Mouse (Mus musculus): Measurements from ENCODE around the gene Tcn2.
"Not testable (repeated sequence)": the region's sequence is repeated elsewhere in the genome, so short reads cannot be mapped to it uniquely, and the experiment has no call there.

The Tcn2 gene

GRCm38 (mm10) chr11:3954876-3955275 lies 22.9 kb upstream of the Tcn2 start:
- H3K27me3 ChIP-seq (ENCODE audit: control insufficient read depth, insufficient read depth, low read length, poor library complexity, severe bottlenecking); H3K36me3 ChIP-seq (ENCODE audit: control insufficient read depth, insufficient read depth, low read length, poor library complexity, severe bottlenecking); DNase-seq (ENCODE audit: low read depth, low spot score): not testable (repeated sequence)

GRCm38 (mm10) chr11:3946386-3946785 lies 14.4 kb upstream of the Tcn2 start:
- DNase-seq (ENCODE audit: low read depth, low spot score) = no peak
- Histone ChIP-seq H3K27me3 (ENCODE audit: control insufficient read depth, insufficient read depth, low read length, poor library complexity, severe bottlenecking) (no peaks in the 10 kb centered on the region), H3K36me3 (ENCODE audit: control insufficient read depth, insufficient read depth, low read length, poor library complexity, severe bottlenecking) (no peaks in the 10 kb centered on the region)

- H3K27me3 ChIP-seq (ENCODE audit: control insufficient read depth, insufficient read depth, low read length, poor library complexity, severe bottlenecking) = no peaks in the 10 kb centered on the region
- no peak for DNase-seq (ENCODE audit: low read depth, low spot score)
- no peaks in the 10 kb centered on the region for H3K36me3 ChIP-seq (ENCODE audit: control insufficient read depth, insufficient read depth, low read length, poor library complexity, severe bottlenecking)
These were observed 9.4 kb upstream of the Tcn2 start for GRCm38 (mm10) chr11:3941371-3941770.

- Histone ChIP-seq H3K27me3 (ENCODE audit: control insufficient read depth, insufficient read depth, low read length, poor library complexity, severe bottlenecking) (no peaks in the 10 kb centered on the region), H3K36me3 (ENCODE audit: control insufficient read depth, insufficient read depth, low read length, poor library complexity, severe bottlenecking) (no peaks in the 10 kb centered on the region)
- DNase-seq (ENCODE audit: low read depth, low spot score) = no peak
These were observed 5.4 kb upstream of the Tcn2 start for GRCm38 (mm10) chr11:3937321-3937874.

GRCm38 (mm10) chr11:3936318-3936717 lies 4.4 kb upstream of the Tcn2 start:
- no peaks in the 10 kb centered on the region for H3K27me3 ChIP-seq (ENCODE audit: control insufficient read depth, insufficient read depth, low read length, poor library complexity, severe bottlenecking)
- no peak for DNase-seq (ENCODE audit: low read depth, low spot score)
- no peaks in the 10 kb centered on the region for H3K36me3 ChIP-seq (ENCODE audit: control insufficient read depth, insufficient read depth, low read length, poor library complexity, severe bottlenecking)

GRCm38 (mm10) chr11:3935135-3935534 lies 3.2 kb upstream of the Tcn2 start:
- DNase-seq (ENCODE audit: low read depth, low spot score) = no peak
- Histone ChIP-seq H3K27me3 (ENCODE audit: control insufficient read depth, insufficient read depth, low read length, poor library complexity, severe bottlenecking) (no peaks in the 10 kb centered on the region), H3K36me3 (ENCODE audit: control insufficient read depth, insufficient read depth, low read length, poor library complexity, severe bottlenecking) (no peaks in the 10 kb centered on the region)

- DNase-seq (ENCODE audit: low read depth, low spot score) = no peak
- no peaks in the 10 kb centered on the region for H3K36me3 ChIP-seq (ENCODE audit: control insufficient read depth, insufficient read depth, low read length, poor library complexity, severe bottlenecking)
- no peaks in the 10 kb centered on the region for H3K27me3 ChIP-seq (ENCODE audit: control insufficient read depth, insufficient read depth, low read length, poor library complexity, severe bottlenecking)
These were observed 1.9 kb upstream of the Tcn2 start for GRCm38 (mm10) chr11:3933756-3934285.

DNA sequence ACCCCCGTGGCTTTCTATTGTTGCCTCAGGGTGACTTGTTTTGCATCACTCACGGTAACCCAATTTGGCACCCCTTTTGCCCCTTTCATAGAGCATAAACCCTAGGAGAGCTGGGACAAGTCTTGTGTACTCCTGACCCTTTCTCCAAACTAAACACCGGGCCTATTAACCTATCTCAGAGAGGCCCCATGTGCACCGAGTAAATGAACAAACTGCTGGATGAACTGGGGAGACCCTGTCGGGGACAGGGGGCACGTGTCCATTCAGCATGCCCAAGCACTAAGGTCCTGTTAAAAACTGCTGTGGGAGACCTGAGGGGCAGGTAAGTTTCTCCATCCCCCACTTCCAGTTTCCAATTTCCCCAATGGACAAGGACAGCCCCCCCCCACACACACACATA lies 1.0 kb downstream of the Tcn2 start:
- Histone ChIP-seq H3K36me3 (ENCODE audit: control insufficient read depth, insufficient read depth, low read length, poor library complexity, severe bottlenecking) (no peaks in the 10 kb centered on the region), H3K27me3 (ENCODE audit: control insufficient read depth, insufficient read depth, low read length, poor library complexity, severe bottlenecking) (no peaks in the 10 kb centered on the region)
- DNase-seq (ENCODE audit: low read depth, low spot score) = no peak

DNA sequence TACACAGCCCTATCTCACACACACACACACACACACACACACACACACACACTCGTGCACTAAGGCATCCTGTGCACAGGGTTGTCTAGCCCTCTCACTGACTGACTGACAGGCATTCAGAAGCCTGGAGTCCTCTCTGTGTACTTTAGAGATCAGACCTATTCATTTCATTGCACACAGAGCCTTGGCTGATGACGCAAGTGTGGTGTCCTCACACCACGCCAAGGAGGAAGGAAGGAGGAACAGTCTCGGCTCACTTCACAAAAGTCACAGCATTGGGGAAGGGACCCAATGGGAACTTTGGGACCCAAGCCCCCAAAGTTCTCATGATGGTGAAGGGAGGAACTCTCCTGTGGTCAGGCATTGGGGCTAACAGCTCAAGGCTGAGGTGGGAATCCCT lies 1.9 kb downstream of the Tcn2 start:
- H3K36me3 ChIP-seq (ENCODE audit: control insufficient read depth, insufficient read depth, low read length, poor library complexity, severe bottlenecking) = 0 out of 2 replicates have a peak, but pooled peaks cover 1% of the 10 kb centered on the region
- no peak for DNase-seq (ENCODE audit: low read depth, low spot score)
- no peaks in the 10 kb centered on the region for H3K27me3 ChIP-seq (ENCODE audit: control insufficient read depth, insufficient read depth, low read length, poor library complexity, severe bottlenecking)

GRCm38 (mm10) chr11:3925916-3926315 lies 6.0 kb downstream of the Tcn2 start:
- no peak for DNase-seq (ENCODE audit: low read depth, low spot score)
- Histone ChIP-seq H3K36me3 (ENCODE audit: control insufficient read depth, insufficient read depth, low read length, poor library complexity, severe bottlenecking) (0 out of 2 replicates have a peak, but pooled peaks cover 1% of the 10 kb centered on the region), H3K27me3 (ENCODE audit: control insufficient read depth, insufficient read depth, low read length, poor library complexity, severe bottlenecking) (no peaks in the 10 kb centered on the region; the same call in 1 of the 2 replicates)

GRCm38 (mm10) chr11:3922731-3923130 lies 9.2 kb downstream of the Tcn2 start:
- no peak for DNase-seq (ENCODE audit: low read depth, low spot score)

DNA sequence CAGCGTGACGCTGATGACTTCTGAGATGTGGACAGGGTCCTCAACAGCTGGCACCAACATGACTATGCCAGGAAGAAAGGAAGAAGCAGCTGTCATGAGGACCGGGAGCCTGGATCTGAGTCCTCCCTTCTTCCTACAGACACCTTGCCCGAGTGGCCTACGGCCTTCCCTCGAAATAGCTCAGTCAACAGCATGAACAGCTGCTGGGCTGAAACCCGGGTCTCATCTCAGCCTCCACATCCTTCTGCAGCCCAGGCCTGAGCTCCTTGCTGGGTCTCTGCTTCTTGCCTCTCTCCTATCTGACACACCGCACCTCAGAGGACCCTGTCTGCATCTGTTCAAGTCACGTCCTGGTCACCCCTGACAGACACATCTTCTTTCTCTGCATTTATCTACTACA lies 9.8 kb downstream of the Tcn2 start:
- H3K36me3 ChIP-seq (ENCODE audit: control insufficient read depth, insufficient read depth, low read length, poor library complexity, severe bottlenecking) = 0 out of 2 replicates have a peak, but pooled peaks cover 1% of the 10 kb centered on the region
- DNase-seq (ENCODE audit: low read depth, low spot score) = no peak
- H3K27me3 ChIP-seq (ENCODE audit: control insufficient read depth, insufficient read depth, low read length, poor library complexity, severe bottlenecking) = peaks cover 2% of the 10 kb centered on the region; the same call in 1 of the 2 replicates

More at GRCm38 (mm10) chr11:3922731-3923130, 9.2 kb downstream of the Tcn2 start:
- 0 out of 2 replicates have a peak, but pooled peaks cover 1% of the 10 kb centered on the region for H3K36me3 ChIP-seq (ENCODE audit: control insufficient read depth, insufficient read depth, low read length, poor library complexity, severe bottlenecking)
- peaks cover 2% of the 10 kb centered on the region; the same call in 1 of the 2 replicates for H3K27me3 ChIP-seq (ENCODE audit: control insufficient read depth, insufficient read depth, low read length, poor library complexity, severe bottlenecking)

GRCm38 (mm10) chr11:3921281-3921850 lies 10.6 kb downstream of the Tcn2 start:
- peak; percentile 74 for DNase-seq (ENCODE audit: low read depth, low spot score)
- 0 out of 2 replicates have a peak, but pooled peaks cover 1% of the 10 kb centered on the region for H3K36me3 ChIP-seq (ENCODE audit: control insufficient read depth, insufficient read depth, low read length, poor library complexity, severe bottlenecking)
- peaks cover 2% of the 10 kb centered on the region; the same call in 1 of the 2 replicates for H3K27me3 ChIP-seq (ENCODE audit: control insufficient read depth, insufficient read depth, low read length, poor library complexity, severe bottlenecking)

DNA sequence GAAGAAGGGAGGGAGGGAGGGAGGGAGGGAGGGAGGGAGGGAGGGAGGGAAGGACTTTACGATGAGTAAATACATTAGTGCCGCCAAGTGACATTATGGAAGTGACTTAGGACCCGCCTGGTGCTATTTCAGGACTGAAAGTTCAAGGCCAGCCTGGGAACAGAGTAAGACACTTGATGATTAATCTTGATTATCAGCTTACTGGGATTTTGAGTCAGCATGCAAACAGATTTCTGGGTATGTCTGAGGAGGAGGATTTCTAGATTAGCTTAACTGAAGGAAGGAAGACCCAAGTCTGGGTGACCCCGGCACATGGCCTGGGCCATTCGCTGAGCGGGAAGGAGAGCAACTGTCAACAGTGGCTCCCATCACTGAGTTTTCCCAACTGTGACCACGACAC lies 11.5 kb downstream of the Tcn2 start:
- no peak for DNase-seq (ENCODE audit: low read depth, low spot score)
- H3K27me3 ChIP-seq (ENCODE audit: control insufficient read depth, insufficient read depth, low read length, poor library complexity, severe bottlenecking) = peaks cover 2% of the 10 kb centered on the region; the same call in 1 of the 2 replicates
- H3K36me3 ChIP-seq (ENCODE audit: control insufficient read depth, insufficient read depth, low read length, poor library complexity, severe bottlenecking) = 0 out of 2 replicates have a peak, but pooled peaks cover 1% of the 10 kb centered on the region

DNA sequence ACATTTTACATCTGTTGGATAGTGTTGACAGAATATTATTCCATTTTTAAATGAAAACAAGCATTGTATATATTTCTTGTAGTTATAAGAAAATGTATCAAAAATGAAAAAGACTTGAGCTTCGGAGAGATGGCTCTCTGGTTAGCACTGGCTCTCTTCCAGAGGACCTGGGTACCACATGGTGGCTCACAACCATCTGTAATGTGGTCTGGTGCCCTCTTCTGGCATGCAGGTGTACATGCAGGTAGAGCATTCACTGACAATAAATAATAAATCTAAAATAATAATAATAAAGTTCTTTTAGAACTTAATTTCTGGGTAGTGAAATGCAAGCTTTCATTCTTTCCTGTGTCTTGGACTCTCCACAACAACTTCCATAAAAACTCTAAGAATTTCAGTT lies 13.2 kb downstream of the Tcn2 start:
- Histone ChIP-seq H3K27me3 (ENCODE audit: control insufficient read depth, insufficient read depth, low read length, poor library complexity, severe bottlenecking) (peaks cover 2% of the 10 kb centered on the region; the same call in 1 of the 2 replicates), H3K36me3 (ENCODE audit: control insufficient read depth, insufficient read depth, low read length, poor library complexity, severe bottlenecking) (no peaks in the 10 kb centered on the region)
- DNase-seq (ENCODE audit: low read depth, low spot score) = peak; percentile 58

All from splenic B cell, adult 2 months (primary cell).